Mouse (Mus musculus) hindbrain, embryonic 15.5 days (tissue): ENCODE measurements around the gene Pla2g10. TPM values are rescaled to one million over a fixed set of nuclear protein-coding genes. Genes with fewer than 3 reads are reported as not detected.
"Not testable (repeated sequence)": the region's sequence is repeated elsewhere in the genome, so short reads cannot be mapped to it uniquely, and the experiment has no call there.

ENCODE experiments used
- ATAC-seq: fragments of 200-750 bp; cut with Nextera tagmentation; 2 replicates; pipeline ENCODE4 v1.8.0; 2017; ENCODE audit warnings: low read depth, moderate number of reproducible peaks, moderate TSS enrichment; ENCODE audit not compliant: low FRiP score
- H3K27ac ChIP-seq: fragments of 300-500 bp; sonication (generic); replicated peaks from 2 replicates; pipeline ENCODE4 v1.5.1; 2015; ENCODE audit warnings: mild to moderate bottlenecking, inconsistent platforms
- H3K27me3 ChIP-seq: fragments of 300-500 bp; sonication (generic); 2 replicates; pipeline ENCODE4 v1.6.1; 2015; ENCODE audit warnings: control low read depth, inconsistent platforms
- H3K36me3 ChIP-seq: fragments of 300-500 bp; sonication (generic); 2 replicates; pipeline ENCODE4 v1.6.1; 2015; ENCODE audit warnings: control low read depth, inconsistent platforms
- H3K4me1 ChIP-seq: fragments of 300-500 bp; sonication (generic); replicated peaks from 2 replicates; pipeline ENCODE4 v1.6.1; 2015; ENCODE audit warnings: control low read depth, inconsistent platforms
- H3K4me2 ChIP-seq: fragments of 300-500 bp; sonication (generic); 2 replicates; pipeline ENCODE4 v1.6.1; 2015; ENCODE audit warnings: moderate library complexity, mild to moderate bottlenecking, inconsistent platforms
- H3K4me3 ChIP-seq: fragments of 300-500 bp; sonication (generic); 2 replicates; pipeline ENCODE4 v1.5.1; 2015; ENCODE audit warnings: mild to moderate bottlenecking, inconsistent platforms
- H3K9ac ChIP-seq: fragments of 300-500 bp; sonication (generic); 2 replicates; pipeline ENCODE4 v1.6.1; 2015; ENCODE audit warnings: inconsistent platforms
- H3K9me3 ChIP-seq: fragments of 300-500 bp; sonication (generic); 2 replicates; pipeline ENCODE4 v1.6.1; 2016; ENCODE audit warnings: control low read depth, inconsistent platforms
- WGBS: fragments of 180-500 bp; shearing (Covaris S2); methylation state at CpG from one replicate; pipeline ENCODE4 v1.1.7; 2015; 5-methylcytosine and 5-hydroxymethylcytosine counted together
- polyA plus RNA-seq: library from polyadenylated mRNA; unstranded; fragments of >200 nt; fragmentation: Nextera tagmentation; extraction: Ambion mirVana; gene quantifications from 2 replicates; pipeline ENCODE4 v1.2.1, GENCODE M21; 2015

Pla2g10 gene
- polyA plus RNA-seq, 1 experiment from 2014 or later, result 0.43 TPM

GRCm38 (mm10) chr16:13749981-13750380 lies 19.2 kb upstream of the Pla2g10 start:
- Histone ChIP-seq H3K36me3 (no peaks in the 10 kb centered on the region), H3K27me3 (no peaks in the 10 kb centered on the region), H3K9ac (no peak overlapping the region), H3K27ac (no peak overlapping the region), H3K4me1 (no peaks in the 10 kb centered on the region), H3K4me3 (no peak overlapping the region), H3K4me2 (no peak overlapping the region), H3K9me3 (no peaks in the 10 kb centered on the region)
- no peak for ATAC-seq
- 61% methylated on average over 3 of the region's 3 CpGs for WGBS

GRCm38 (mm10) chr16:13749306-13749705 lies 18.5 kb upstream of the Pla2g10 start:
- Histone ChIP-seq H3K27me3 (no peaks in the 10 kb centered on the region), H3K4me1 (no peaks in the 10 kb centered on the region), H3K36me3 (no peaks in the 10 kb centered on the region), H3K9ac (no peak overlapping the region), H3K27ac (no peak overlapping the region), H3K4me3 (no peak overlapping the region), H3K4me2 (no peak overlapping the region), H3K9me3 (no peaks in the 10 kb centered on the region)
- no peak for ATAC-seq
- whole genome bisulfite sequencing, result 50% methylated on average over 5 of the region's 5 CpGs

DNA sequence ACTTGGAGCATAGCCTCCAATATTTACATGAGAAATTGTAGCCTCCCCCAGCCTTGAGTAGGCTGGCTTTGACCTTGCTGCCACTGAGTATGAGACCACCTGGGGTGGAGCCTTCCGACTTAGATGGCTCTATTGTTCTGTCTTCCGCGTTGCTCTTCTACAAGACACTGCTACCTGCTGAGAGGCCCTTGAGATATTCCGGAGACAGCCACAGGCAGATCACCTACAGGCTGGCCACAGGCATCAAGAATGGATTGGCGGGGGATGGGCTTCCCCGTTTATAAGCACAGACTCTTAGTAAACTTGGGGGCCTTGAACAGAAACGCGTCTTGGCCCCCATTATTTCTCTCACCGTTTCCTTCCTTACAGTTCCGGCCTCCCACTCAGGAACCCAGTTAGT lies 18.0 kb upstream of the Pla2g10 start:
- not testable (repeated sequence) for H3K36me3 ChIP-seq, H3K27ac ChIP-seq, ATAC-seq, H3K4me3 ChIP-seq, H3K27me3 ChIP-seq, H3K4me1 ChIP-seq, H3K9me3 ChIP-seq, H3K4me2 ChIP-seq, H3K9ac ChIP-seq
- 13% methylated on average over 10 of the region's 10 CpGs for WGBS

- Histone ChIP-seq H3K9me3 (no peaks in the 10 kb centered on the region), H3K36me3 (no peaks in the 10 kb centered on the region)
- WGBS, result 67% methylated on average over 3 of the region's 3 CpGs
Observed at GRCm38 (mm10) chr16:13748124-13748523, 17.3 kb upstream of the Pla2g10 start.

DNA sequence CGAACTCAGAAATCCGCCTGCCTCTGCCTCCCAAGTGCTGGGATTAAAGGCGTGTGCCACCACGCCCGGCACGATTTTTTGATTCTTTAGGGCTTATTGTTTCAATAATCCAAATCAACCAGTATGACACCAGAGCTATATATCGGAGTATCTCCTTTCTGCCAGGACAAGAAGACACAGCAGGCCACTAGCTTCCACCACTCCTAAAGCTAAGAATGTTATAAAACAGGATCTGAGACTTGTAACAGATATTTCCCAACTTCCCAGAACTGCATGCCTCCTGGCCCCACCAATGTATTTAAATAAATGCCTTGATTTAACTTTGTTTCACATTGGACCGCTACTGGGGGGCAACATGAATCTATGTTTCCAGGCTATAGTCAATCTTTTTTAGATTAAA lies 16.9 kb upstream of the Pla2g10 start:
- Histone ChIP-seq H3K4me1 (no peaks in the 10 kb centered on the region), H3K36me3 (no peaks in the 10 kb centered on the region), H3K9me3 (no peaks in the 10 kb centered on the region), H3K4me3 (no peak overlapping the region), H3K27ac (no peak overlapping the region), H3K4me2 (no peak overlapping the region), H3K27me3 (no peaks in the 10 kb centered on the region), H3K9ac (no peak overlapping the region)
- WGBS, result 95% methylated on average over 8 of the region's 8 CpGs
- ATAC-seq, result no peak

More at GRCm38 (mm10) chr16:13748124-13748523, 17.3 kb upstream of the Pla2g10 start:
- H3K4me3 ChIP-seq, result no peak overlapping the region
- no peak overlapping the region for H3K27ac ChIP-seq
- no peak overlapping the region for H3K9ac ChIP-seq
- H3K4me2 ChIP-seq, result no peak overlapping the region
- ATAC-seq, result no peak
- no peaks in the 10 kb centered on the region for H3K27me3 ChIP-seq
- no peaks in the 10 kb centered on the region for H3K4me1 ChIP-seq

GRCm38 (mm10) chr16:13740844-13741243 lies 10.1 kb upstream of the Pla2g10 start:
- no peak overlapping the region for H3K4me2 ChIP-seq
- no peak overlapping the region for H3K9ac ChIP-seq
- H3K27ac ChIP-seq, result no peak overlapping the region
- no peaks in the 10 kb centered on the region for H3K9me3 ChIP-seq
- H3K4me3 ChIP-seq, result no peak overlapping the region
- H3K4me1 ChIP-seq, result no peaks in the 10 kb centered on the region
- H3K27me3 ChIP-seq, result no peaks in the 10 kb centered on the region
- no peaks in the 10 kb centered on the region for H3K36me3 ChIP-seq
- WGBS, result 78% methylated on average over 2 of the region's 2 CpGs
- no peak for ATAC-seq

GRCm38 (mm10) chr16:13739044-13739443 lies 8.3 kb upstream of the Pla2g10 start:
- H3K4me2 ChIP-seq, H3K9ac ChIP-seq, H3K4me3 ChIP-seq, H3K4me1 ChIP-seq, H3K36me3 ChIP-seq, H3K9me3 ChIP-seq, ATAC-seq, H3K27ac ChIP-seq, H3K27me3 ChIP-seq: not testable (repeated sequence)
- 64% methylated on average over 4 of the region's 4 CpGs for WGBS

DNA sequence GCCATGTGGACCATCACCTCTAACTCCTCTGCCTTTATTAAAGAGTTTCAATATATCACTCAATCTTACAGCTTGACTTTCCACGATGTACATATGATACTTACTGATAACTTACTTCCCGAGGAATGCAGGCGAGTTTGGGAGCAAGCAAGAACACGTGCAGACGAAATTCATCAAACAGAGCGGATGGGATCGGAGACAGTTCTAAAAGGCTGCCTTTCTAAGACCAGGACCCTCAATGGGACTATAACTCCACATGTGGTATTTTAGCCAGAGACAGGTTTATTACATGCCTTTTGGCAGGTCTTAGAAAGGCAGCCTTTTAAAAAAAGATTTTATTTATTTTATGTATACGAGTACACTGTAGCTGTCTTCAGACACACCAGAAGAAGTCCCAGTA lies 5.2 kb upstream of the Pla2g10 start:
- Histone ChIP-seq H3K9me3 (no peaks in the 10 kb centered on the region), H3K4me1 (peaks cover under 1% of the 10 kb centered on the region; the same call in 1 of the 2 replicates), H3K27ac (no peak overlapping the region), H3K4me3 (no peak overlapping the region), H3K9ac (no peak overlapping the region), H3K27me3 (no peaks in the 10 kb centered on the region), H3K4me2 (no peak overlapping the region), H3K36me3 (no peaks in the 10 kb centered on the region)
- WGBS, result 89% methylated on average over 8 of the region's 8 CpGs
- ATAC-seq, result no peak

- H3K9ac ChIP-seq, result no peak overlapping the region
- H3K9me3 ChIP-seq, result no peaks in the 10 kb centered on the region
- no peak for ATAC-seq
- H3K27me3 ChIP-seq, result no peaks in the 10 kb centered on the region
- no peak overlapping the region for H3K27ac ChIP-seq
- no peak overlapping the region for H3K4me2 ChIP-seq
- no peaks in the 10 kb centered on the region for H3K36me3 ChIP-seq
- H3K4me3 ChIP-seq, result no peak overlapping the region
- H3K4me1 ChIP-seq, result peaks cover 4% of the 10 kb centered on the region; the same call in 1 of the 2 replicates
- 28% methylated on average over 9 of the region's 9 CpGs for WGBS
Observed at GRCm38 (mm10) chr16:13733518-13734137, 2.8 kb upstream of the Pla2g10 start.

- no peak overlapping the region for H3K4me3 ChIP-seq
- no peak overlapping the region for H3K9ac ChIP-seq
- no peak overlapping the region for H3K27ac ChIP-seq
- H3K27me3 ChIP-seq, result no peaks in the 10 kb centered on the region
- no peak for ATAC-seq
- H3K4me1 ChIP-seq, result peaks cover 4% of the 10 kb centered on the region; the same call in 1 of the 2 replicates
- H3K36me3 ChIP-seq, result no peaks in the 10 kb centered on the region
- no peak overlapping the region for H3K4me2 ChIP-seq
- H3K9me3 ChIP-seq, result no peaks in the 10 kb centered on the region
- WGBS, result 92% methylated on average over 3 of the region's 3 CpGs
Observed at GRCm38 (mm10) chr16:13732786-13733185, 2.0 kb upstream of the Pla2g10 start.

DNA sequence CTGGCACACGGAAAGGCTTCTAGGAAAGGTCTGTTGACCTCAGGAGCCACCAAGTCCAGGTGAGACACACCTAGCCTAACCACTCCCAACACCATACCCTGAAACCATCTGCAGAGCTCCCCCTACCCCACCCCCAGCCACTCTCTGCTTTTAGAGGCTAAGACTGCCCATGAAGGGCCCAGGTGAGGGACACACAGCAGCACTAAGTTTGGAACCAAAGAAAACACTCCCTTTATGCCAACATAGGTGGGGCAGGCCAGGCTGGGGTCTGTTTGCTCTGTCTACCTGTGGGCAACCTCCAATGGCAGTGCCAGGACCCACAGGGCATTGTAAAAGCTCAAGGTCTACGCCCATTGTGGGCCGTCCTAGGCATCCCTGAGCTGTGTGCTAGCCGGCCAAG lies 1.4 kb downstream of the Pla2g10 start:
- ATAC-seq, result no peak
- Histone ChIP-seq H3K36me3 (no peaks in the 10 kb centered on the region), H3K4me1 (peaks cover 4% of the 10 kb centered on the region; the same call in 1 of the 2 replicates), H3K9ac (no peak overlapping the region), H3K27me3 (no peaks in the 10 kb centered on the region), H3K9me3 (no peaks in the 10 kb centered on the region), H3K4me2 (no peak overlapping the region), H3K27ac (no peak overlapping the region), H3K4me3 (no peak overlapping the region)
- WGBS, result 91% methylated on average over 4 of the region's 4 CpGs

GRCm38 (mm10) chr16:13727811-13728335 lies 2.9 kb downstream of the Pla2g10 start:
- peaks cover 4% of the 10 kb centered on the region; the same call in 1 of the 2 replicates for H3K4me1 ChIP-seq
- WGBS, result 83% methylated on average over 5 of the region's 5 CpGs
- no peaks in the 10 kb centered on the region for H3K27me3 ChIP-seq
- H3K4me3 ChIP-seq, result no peak overlapping the region
- H3K27ac ChIP-seq, result no peak overlapping the region
- ATAC-seq, result no peak
- H3K4me2 ChIP-seq, result no peak overlapping the region
- H3K9ac ChIP-seq, result no peak overlapping the region
- no peaks in the 10 kb centered on the region for H3K36me3 ChIP-seq
- no peaks in the 10 kb centered on the region for H3K9me3 ChIP-seq

DNA sequence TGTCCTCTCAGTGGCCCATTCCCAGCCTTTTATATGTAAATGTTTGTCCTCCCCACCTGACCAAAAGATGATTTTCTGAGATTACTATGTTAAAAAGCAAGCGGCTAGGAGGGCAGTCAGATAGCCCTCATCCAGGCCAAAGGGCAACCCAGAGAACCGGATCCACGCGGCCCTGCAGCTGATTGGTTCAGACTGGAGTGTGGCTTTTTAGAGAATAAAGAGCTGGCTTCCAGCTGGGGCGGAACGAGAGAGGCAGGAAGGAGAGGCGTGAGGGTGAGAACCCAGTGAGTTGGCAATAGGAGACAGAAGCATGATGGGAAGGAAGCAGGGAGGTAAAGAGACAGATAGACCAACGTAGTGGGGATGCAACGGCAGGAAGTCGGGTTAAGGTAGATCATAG lies 7.8 kb downstream of the Pla2g10 start:
- Histone ChIP-seq H3K9ac (no peak overlapping the region), H3K4me2 (no peak overlapping the region), H3K27me3 (no peaks in the 10 kb centered on the region), H3K36me3 (no peaks in the 10 kb centered on the region), H3K27ac (no peak overlapping the region), H3K4me3 (no peak overlapping the region), H3K4me1 (no peaks in the 10 kb centered on the region), H3K9me3 (no peaks in the 10 kb centered on the region)
- ATAC-seq, result no peak
- 37% methylated on average over 10 of the region's 10 CpGs for WGBS
